Mouse (Mus musculus) testis, adult 2 months (tissue): ENCODE measurements around the gene Dppa2. TPM values are rescaled to one million over a fixed set of nuclear protein-coding genes. Genes with fewer than 3 reads are reported as not detected.

ENCODE experiments used
- H3K27ac ChIP-seq: fragments of 200-500 bp; 2 replicates; pipeline ENCODE4 v1.5.1; 2012; ENCODE audit warnings: low read depth, low read length; ENCODE audit not compliant: control insufficient read depth, insufficient read depth
- H3K27me3 ChIP-seq: fragments of 200-500 bp; 2 replicates; pipeline ENCODE4 v1.6.1; 2012; ENCODE audit warnings: mild to moderate bottlenecking, low read length, moderate library complexity; ENCODE audit not compliant: control insufficient read depth, insufficient read depth
- H3K36me3 ChIP-seq: fragments of 200-500 bp; 2 replicates; pipeline ENCODE4 v1.6.1; 2012; ENCODE audit warnings: mild to moderate bottlenecking, low read length; ENCODE audit not compliant: control insufficient read depth, insufficient read depth
- H3K4me1 ChIP-seq: fragments of 200-500 bp; 2 replicates; pipeline ENCODE4 v1.6.1; 2012; ENCODE audit warnings: low read length; ENCODE audit not compliant: control insufficient read depth, insufficient read depth
- H3K4me3 ChIP-seq: fragments of 200-500 bp; 2 replicates; pipeline ENCODE4 v1.5.1; 2012; ENCODE audit warnings: low read depth, mild to moderate bottlenecking, low read length, moderate library complexity, mixed read lengths; ENCODE audit not compliant: control insufficient read depth
- CTCF ChIP-seq: fragments of 200-500 bp; IDR thresholded peaks from 2 replicates; pipeline ENCODE4 v1.5.1; 2012; ENCODE audit warnings: low read depth, mild to moderate bottlenecking, inconsistent platforms, low read length, moderate library complexity; ENCODE audit not compliant: control insufficient read depth, insufficient read depth, insufficient replicate concordance
- POLR2A ChIP-seq: fragments of 200-500 bp; IDR thresholded peaks from 2 replicates; pipeline ENCODE4 v1.6.1; 2012; ENCODE audit warnings: low read depth, mild to moderate bottlenecking, inconsistent platforms, low read length, moderate library complexity; ENCODE audit not compliant: control insufficient read depth
- polyA plus RNA-seq: library from polyadenylated mRNA; depleted of rRNA; stranded (reverse); fragments of >200 nt; gene quantifications from 2 replicates; pipeline ENCODE4 v1.2.3, GENCODE M21; 2012

Dppa2 gene
- polyA plus RNA-seq, 1 experiment: not detected

GRCm38 (mm10) chr16:48315294-48315693 lies 11.6 kb downstream of the Dppa2 start:
- H3K4me3 ChIP-seq: no peak overlapping the region
- H3K4me1 ChIP-seq: no peaks in the 10 kb centered on the region
- H3K27me3 ChIP-seq: no peaks in the 10 kb centered on the region
- no peak for TF ChIP-seq POLR2A
- no peak for TF ChIP-seq CTCF
- no peak overlapping the region for H3K27ac ChIP-seq
- H3K36me3 ChIP-seq: no peaks in the 10 kb centered on the region

DNA sequence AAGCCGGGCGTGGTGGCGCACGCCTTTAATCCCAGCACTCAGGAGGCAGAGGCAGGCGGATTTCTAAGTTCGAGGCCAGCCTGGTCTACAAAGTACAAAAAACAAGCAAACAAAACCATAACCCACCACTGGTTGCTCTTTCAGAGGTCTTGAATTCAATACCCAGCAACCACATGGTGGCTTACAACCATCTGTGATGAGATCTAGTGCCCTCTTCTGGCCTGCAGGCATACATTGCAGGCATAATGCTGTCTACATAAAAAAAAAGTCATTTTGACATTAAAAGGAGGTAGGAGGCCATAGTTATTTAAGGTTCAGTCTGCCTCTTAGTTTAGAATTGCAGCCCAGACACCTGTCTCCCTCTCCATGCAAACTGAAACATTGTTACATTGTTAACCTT lies 17.1 kb downstream of the Dppa2 start:
- H3K36me3 ChIP-seq: no peaks in the 10 kb centered on the region
- no peaks in the 10 kb centered on the region for H3K27me3 ChIP-seq
- H3K27ac ChIP-seq: no peak overlapping the region

GRCm38 (mm10) chr16:48323133-48323532 lies 19.4 kb downstream of the Dppa2 start:
- H3K27ac ChIP-seq: no peak overlapping the region
- TF ChIP-seq CTCF: no peak
- TF ChIP-seq POLR2A: no peak
- H3K4me3 ChIP-seq: no peak overlapping the region
- no peaks in the 10 kb centered on the region for H3K4me1 ChIP-seq
- no peaks in the 10 kb centered on the region for H3K36me3 ChIP-seq
- no peaks in the 10 kb centered on the region for H3K27me3 ChIP-seq

More for the DNA sequence above, 17.1 kb downstream of the Dppa2 start:
- no peak for TF ChIP-seq CTCF
- H3K4me1 ChIP-seq: no peaks in the 10 kb centered on the region
- no peak overlapping the region for H3K4me3 ChIP-seq

GRCm38 (mm10) chr16:48323602-48324345 lies 20.1 kb downstream of the Dppa2 start:
- TF ChIP-seq CTCF (no peak), POLR2A (no peak)
- no peaks in the 10 kb centered on the region for H3K27me3 ChIP-seq
- H3K27ac ChIP-seq: no peak overlapping the region
- no peaks in the 10 kb centered on the region for H3K36me3 ChIP-seq
- H3K4me3 ChIP-seq: no peak overlapping the region
- no peaks in the 10 kb centered on the region for H3K4me1 ChIP-seq

GRCm38 (mm10) chr16:48326903-48327302 lies 23.2 kb downstream of the Dppa2 start:
- no peaks in the 10 kb centered on the region for H3K36me3 ChIP-seq
- H3K27me3 ChIP-seq: no peaks in the 10 kb centered on the region
- peaks cover 2% of the 10 kb centered on the region for H3K4me1 ChIP-seq
- TF ChIP-seq POLR2A: no peak
- no peak for TF ChIP-seq CTCF
- no peak overlapping the region for H3K27ac ChIP-seq
- no peak overlapping the region for H3K4me3 ChIP-seq

- Histone ChIP-seq H3K27me3 (no peaks in the 10 kb centered on the region), H3K4me3 (no peak overlapping the region), H3K27ac (no peak overlapping the region), H3K36me3 (no peaks in the 10 kb centered on the region), H3K4me1 (peaks cover 4% of the 10 kb centered on the region)
- TF ChIP-seq CTCF: no peak
- no peak for TF ChIP-seq POLR2A
These were observed 24.7 kb downstream of the Dppa2 start for GRCm38 (mm10) chr16:48328420-48328819.

GRCm38 (mm10) chr16:48331822-48332221 lies 28.1 kb downstream of the Dppa2 start:
- H3K27me3 ChIP-seq: no peaks in the 10 kb centered on the region
- peaks cover 4% of the 10 kb centered on the region for H3K4me1 ChIP-seq

More at GRCm38 (mm10) chr16:48331822-48332221, 28.1 kb downstream of the Dppa2 start:
- Histone ChIP-seq H3K27ac (no peak overlapping the region), H3K36me3 (no peaks in the 10 kb centered on the region), H3K4me3 (no peak overlapping the region; the same call in 1 of the 2 replicates)
- TF ChIP-seq CTCF (no peak), POLR2A (no peak)
